Mouse (Mus musculus): ENCODE results near the gene Nbea. TPM values are rescaled to one million over a fixed set of nuclear protein-coding genes. Genes with fewer than 3 reads are reported as not detected.

The Nbea gene
- total and polyA plus RNA-seq, 3 experiments: 0.04 to 0.27 TPM; not detected in 1

GRCm38 (mm10) chr3:56011132-56011531 is 172.4 kb downstream of the Nbea start:
- Histone ChIP-seq H3K27me3 (ENCODE audit: control insufficient read depth in 1 of 2, insufficient read depth in 2 of 2, low read length in 2 of 2) (no peaks in the 10 kb centered on the region), H3K9me3 (replicated peaks; ENCODE audit: insufficient read depth, low read length) (no peaks in the 10 kb centered on the region), H3K4me1 (ENCODE audit: control insufficient read depth in 1 of 2, insufficient read depth in 2 of 2, low read length in 2 of 2) (no peaks in the 10 kb centered on the region), H3K36me3 (ENCODE audit: control insufficient read depth in 1 of 2, insufficient read depth in 2 of 2, low read length in 2 of 2) (no peaks in the 10 kb centered on the region), H3K4me3 (ENCODE audit: control insufficient read depth in 1 of 2, insufficient read depth in 1 of 2, low read depth in 2 of 2, low read length in 2 of 2) (no peak overlapping the region), H3K27ac (ENCODE audit: control insufficient read depth, low read depth, low read length) (no peak overlapping the region), H3K9ac (ENCODE audit: control insufficient read depth, low read depth, low read length, poor library complexity, severe bottlenecking) (no peak overlapping the region), H3K79me2 (ENCODE audit: control insufficient read depth, insufficient read depth, low read length, poor library complexity) (no peaks in the 10 kb centered on the region)
- DNase-seq (ENCODE audit: low read depth, low spot score): no peak
- no peak for TF ChIP-seq MAFK (IDR thresholded peaks at IDR 0.05; ENCODE audit: borderline replicate concordance, low read depth, low read length)
- TF ChIP-seq ZMIZ1 (IDR thresholded peaks at IDR 0.05; ENCODE audit: low read depth, low read length): no peak
- no peak for TF ChIP-seq MXI1 (IDR thresholded peaks at IDR 0.05; ENCODE audit: low read depth, low read length)
- TF ChIP-seq NRF1 (IDR thresholded peaks at IDR 0.05; ENCODE audit: insufficient read depth, low read depth, low read length, poor library complexity, severe bottlenecking): no peak
- TF ChIP-seq MAX (IDR thresholded peaks at IDR 0.05; ENCODE audit: low read length): no peak

GRCm38 (mm10) chr3:56007991-56008390 is 175.5 kb downstream of the Nbea start:
- Histone ChIP-seq H3K9ac (ENCODE audit: control insufficient read depth, low read depth, low read length, poor library complexity, severe bottlenecking) (no peak overlapping the region), H3K9me3 (replicated peaks; ENCODE audit: insufficient read depth, low read length) (no peaks in the 10 kb centered on the region), H3K36me3 (ENCODE audit: control insufficient read depth in 1 of 2, insufficient read depth in 2 of 2, low read length in 2 of 2) (no peaks in the 10 kb centered on the region), H3K79me2 (ENCODE audit: control insufficient read depth, insufficient read depth, low read length, poor library complexity) (no peaks in the 10 kb centered on the region), H3K4me1 (ENCODE audit: control insufficient read depth in 1 of 2, insufficient read depth in 2 of 2, low read length in 2 of 2) (no peaks in the 10 kb centered on the region), H3K4me3 (ENCODE audit: control insufficient read depth in 1 of 2, insufficient read depth in 1 of 2, low read depth in 2 of 2, low read length in 2 of 2) (no peak overlapping the region), H3K27me3 (ENCODE audit: control insufficient read depth in 1 of 2, insufficient read depth in 2 of 2, low read length in 2 of 2) (no peaks in the 10 kb centered on the region; a peak in 1 of 4 replicates), H3K27ac (ENCODE audit: control insufficient read depth, low read depth, low read length) (no peak overlapping the region)
- peak; percentile 73 for DNase-seq (ENCODE audit: low read depth, low spot score)
- TF ChIP-seq ELF1 (IDR thresholded peaks at IDR 0.05; ENCODE audit: low read depth, low read length) (peak; percentile 29; the same call in 1 of the 2 replicates), UBTF (IDR thresholded peaks at IDR 0.05; ENCODE audit: borderline replicate concordance, insufficient read depth, low read depth, low read length) (no peak), SIN3A (IDR thresholded peaks at IDR 0.05; ENCODE audit: low read length) (peak; percentile 35; the same call in 1 of the 2 replicates), MAX (IDR thresholded peaks at IDR 0.05; ENCODE audit: low read length) (no peak), MEF2A (IDR thresholded peaks at IDR 0.05; ENCODE audit: extremely low read depth, insufficient replicate concordance, low read depth, low read length, poor library complexity, severe bottlenecking) (no peak), EP300 (IDR thresholded peaks at IDR 0.05; ENCODE audit: low read depth in 1 of 2, low read length in 2 of 2) (no peak), POLR2AphosphoS5 (IDR thresholded peaks at IDR 0.05; ENCODE audit: borderline replicate concordance, low read depth, low read length) (no peak), RCOR1 (IDR thresholded peaks at IDR 0.05; ENCODE audit: low read depth, low read length) (no peak), NRF1 (IDR thresholded peaks at IDR 0.05; ENCODE audit: insufficient read depth, low read depth, low read length, poor library complexity, severe bottlenecking) (no peak), SMC3 (IDR thresholded peaks at IDR 0.05; ENCODE audit: low read depth, low read length) (peak; percentile 96), TCF12 (IDR thresholded peaks at IDR 0.05; ENCODE audit: low read depth, low read length) (no peak), CHD1 (IDR thresholded peaks at IDR 0.05; ENCODE audit: low read depth, low read length) (no peak), RAD21 (IDR thresholded peaks at IDR 0.05; ENCODE audit: low read depth, low read length) (peak; percentile 96), CTCF (IDR thresholded peaks at IDR 0.05 in 2 of 3, conservative IDR thresholded peaks at IDR 0.05 in 1 of 3; ENCODE audit: control insufficient read depth in 1 of 3, insufficient read depth in 1 of 3, low read depth in 2 of 3, low read length in 3 of 3, poor library complexity in 1 of 3, severe bottlenecking in 1 of 3) (peak; percentile 41 to 90 (median 75)), ZC3H11A (IDR thresholded peaks at IDR 0.05; ENCODE audit: low read depth, low read length) (peak; percentile 94)
